Mouse (Mus musculus): ENCODE results near the gene Bco1. TPM values are rescaled to one million over a fixed set of nuclear protein-coding genes. Genes with fewer than 3 reads are reported as not detected.

Bco1 gene
- polyA plus RNA-seq, 1 experiment from 2014 or later: 0.41 TPM

- H3K9me3 ChIP-seq (ENCODE audit: control insufficient read depth, low read length): no peaks in the 10 kb centered on the region
- no peak overlapping the region for H3K9ac ChIP-seq (ENCODE audit: low read length)
- H3K4me3 ChIP-seq (ENCODE audit: low read depth, low read length): no peak overlapping the region
- no peaks in the 10 kb centered on the region for H3K4me1 ChIP-seq (ENCODE audit: control insufficient read depth, insufficient read depth, low read length)
- 46% methylated on average over 8 of the region's 8 CpGs for WGBS
- ATAC-seq (ENCODE audit: insufficient read depth, low FRiP score, low TSS enrichment) (no peak), DNase-seq (ENCODE audit: low spot score) (no peak)
- no peak overlapping the region for H3K4me2 ChIP-seq (ENCODE audit: low read depth)
- H3K27ac ChIP-seq (ENCODE audit: low read depth, low read length): no peak overlapping the region
- H3K36me3 ChIP-seq (ENCODE audit: control insufficient read depth, insufficient read depth, low read length): no peaks in the 10 kb centered on the region
- no peaks in the 10 kb centered on the region for H3K27me3 ChIP-seq (ENCODE audit: control insufficient read depth, insufficient read depth, low read length)
These were observed 25.6 kb downstream of the Bco1 start for GRCm38 (mm10) chr8:117121277-117121676.

GRCm38 (mm10) chr8:117123850-117124633 lies 28.4 kb downstream of the Bco1 start:
- Histone ChIP-seq H3K9me3 (ENCODE audit: control insufficient read depth, low read length) (no peaks in the 10 kb centered on the region), H3K4me3 (ENCODE audit: low read depth, low read length) (no peak overlapping the region), H3K27me3 (ENCODE audit: control insufficient read depth, insufficient read depth, low read length) (no peaks in the 10 kb centered on the region), H3K27ac (ENCODE audit: low read depth, low read length) (no peak overlapping the region), H3K4me2 (ENCODE audit: low read depth) (no peak overlapping the region), H3K4me1 (ENCODE audit: control insufficient read depth, insufficient read depth, low read length) (no peaks in the 10 kb centered on the region), H3K36me3 (ENCODE audit: control insufficient read depth, insufficient read depth, low read length) (no peaks in the 10 kb centered on the region), H3K9ac (ENCODE audit: low read length) (no peak overlapping the region)
- DNase-seq (ENCODE audit: low spot score) (no peak), ATAC-seq (ENCODE audit: insufficient read depth, low FRiP score, low TSS enrichment) (no peak)
- WGBS: 84% methylated on average over 13 of the region's 13 CpGs

GRCm38 (mm10) chr8:117125854-117126253 lies 30.2 kb downstream of the Bco1 start:
- Histone ChIP-seq H3K9ac (ENCODE audit: low read length) (no peak overlapping the region), H3K27me3 (ENCODE audit: control insufficient read depth, insufficient read depth, low read length) (no peaks in the 10 kb centered on the region), H3K36me3 (ENCODE audit: control insufficient read depth, insufficient read depth, low read length) (no peaks in the 10 kb centered on the region), H3K9me3 (ENCODE audit: control insufficient read depth, low read length) (no peaks in the 10 kb centered on the region), H3K4me2 (ENCODE audit: low read depth) (no peak overlapping the region), H3K27ac (ENCODE audit: low read depth, low read length) (no peak overlapping the region), H3K4me3 (ENCODE audit: low read depth, low read length) (no peak overlapping the region), H3K4me1 (ENCODE audit: control insufficient read depth, insufficient read depth, low read length) (no peaks in the 10 kb centered on the region)
- ATAC-seq (ENCODE audit: insufficient read depth, low FRiP score, low TSS enrichment) (no peak), DNase-seq (ENCODE audit: low spot score) (no peak)
- 94% methylated on average over 3 of the region's 3 CpGs for WGBS

DNA sequence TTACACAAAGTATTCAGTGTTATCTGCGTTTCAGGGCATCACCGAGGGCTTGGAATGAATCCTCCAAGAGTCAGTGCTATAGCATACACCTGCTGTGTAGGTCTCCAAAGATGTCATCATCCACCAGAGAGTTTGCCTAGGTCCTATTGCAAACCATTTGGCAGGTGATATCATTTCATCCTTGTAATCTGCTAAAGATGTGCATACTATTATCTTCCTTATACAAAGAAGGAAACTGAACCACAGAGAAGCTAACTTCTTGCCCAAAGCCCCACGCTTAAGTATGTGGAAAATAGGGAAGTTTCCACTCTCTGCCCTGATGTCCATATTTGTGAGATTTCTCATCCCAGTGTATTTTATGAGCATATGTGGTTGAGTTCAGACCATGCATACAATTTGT lies 30.8 kb downstream of the Bco1 start:
- no peaks in the 10 kb centered on the region for H3K36me3 ChIP-seq (ENCODE audit: control insufficient read depth, insufficient read depth, low read length)
- H3K4me2 ChIP-seq (ENCODE audit: low read depth): no peak overlapping the region
- no peak overlapping the region for H3K9ac ChIP-seq (ENCODE audit: low read length)
- no peak overlapping the region for H3K4me3 ChIP-seq (ENCODE audit: low read depth, low read length)
- H3K9me3 ChIP-seq (ENCODE audit: control insufficient read depth, low read length): no peaks in the 10 kb centered on the region
- no peaks in the 10 kb centered on the region for H3K27me3 ChIP-seq (ENCODE audit: control insufficient read depth, insufficient read depth, low read length)
- no peak for ATAC-seq (ENCODE audit: insufficient read depth, low FRiP score, low TSS enrichment)
- no peak for DNase-seq (ENCODE audit: low spot score)
- 89% methylated on average over 3 of the region's 3 CpGs for WGBS
- no peaks in the 10 kb centered on the region for H3K4me1 ChIP-seq (ENCODE audit: control insufficient read depth, insufficient read depth, low read length)
- H3K27ac ChIP-seq (ENCODE audit: low read depth, low read length): no peak overlapping the region

- H3K9ac ChIP-seq (ENCODE audit: low read length): no peak overlapping the region
- no peak overlapping the region for H3K4me2 ChIP-seq (ENCODE audit: low read depth)
- H3K27me3 ChIP-seq (ENCODE audit: control insufficient read depth, insufficient read depth, low read length): no peaks in the 10 kb centered on the region
- no peaks in the 10 kb centered on the region for H3K36me3 ChIP-seq (ENCODE audit: control insufficient read depth, insufficient read depth, low read length)
- no peak for ATAC-seq (ENCODE audit: insufficient read depth, low FRiP score, low TSS enrichment)
- no peaks in the 10 kb centered on the region for H3K9me3 ChIP-seq (ENCODE audit: control insufficient read depth, low read length)
- H3K4me1 ChIP-seq (ENCODE audit: control insufficient read depth, insufficient read depth, low read length): no peaks in the 10 kb centered on the region
- no peak overlapping the region for H3K27ac ChIP-seq (ENCODE audit: low read depth, low read length)
- DNase-seq (ENCODE audit: low spot score): no peak
- 87% methylated on average over 8 of the region's 8 CpGs for WGBS
- no peak overlapping the region for H3K4me3 ChIP-seq (ENCODE audit: low read depth, low read length)
These were observed 31.4 kb downstream of the Bco1 start for GRCm38 (mm10) chr8:117127063-117127462.

DNA sequence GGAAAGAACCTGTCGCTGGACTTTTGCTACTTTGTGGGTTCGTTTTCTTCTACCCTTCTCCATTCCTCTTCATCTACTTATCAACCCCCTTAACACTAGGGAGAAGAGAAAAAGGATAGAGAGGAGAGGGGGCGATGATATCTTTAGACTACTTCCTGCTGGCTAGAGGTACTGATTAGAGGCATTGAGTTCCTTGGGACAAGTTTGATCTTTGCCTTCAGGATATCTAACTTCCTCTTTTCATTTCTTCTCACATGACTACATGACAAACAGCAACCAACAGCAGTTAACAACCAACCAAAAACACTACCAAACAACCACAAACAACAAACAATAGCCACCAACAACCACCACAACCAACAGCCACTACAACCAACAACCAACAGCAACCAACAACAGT lies 38.0 kb downstream of the Bco1 start:
- Histone ChIP-seq H3K27me3 (ENCODE audit: control insufficient read depth, insufficient read depth, low read length) (no peaks in the 10 kb centered on the region), H3K9me3 (ENCODE audit: control insufficient read depth, low read length) (no peaks in the 10 kb centered on the region), H3K4me1 (ENCODE audit: control insufficient read depth, insufficient read depth, low read length) (no peaks in the 10 kb centered on the region), H3K36me3 (ENCODE audit: control insufficient read depth, insufficient read depth, low read length) (no peaks in the 10 kb centered on the region), H3K27ac (ENCODE audit: low read depth, low read length) (no peak overlapping the region), H3K9ac (ENCODE audit: low read length) (no peak overlapping the region), H3K4me3 (ENCODE audit: low read depth, low read length) (no peak overlapping the region), H3K4me2 (ENCODE audit: low read depth) (no peak overlapping the region)
- no peak for ATAC-seq (ENCODE audit: insufficient read depth, low FRiP score, low TSS enrichment)
- DNase-seq (ENCODE audit: low spot score): no peak
- WGBS: 94% methylated on average over 3 of the region's 3 CpGs

GRCm38 (mm10) chr8:117136351-117136750 lies 40.7 kb downstream of the Bco1 start:
- DNase-seq (ENCODE audit: low spot score) (no peak), ATAC-seq (ENCODE audit: insufficient read depth, low FRiP score, low TSS enrichment) (no peak)
- WGBS: 9% methylated on average over 4 of the region's 4 CpGs
- no peaks in the 10 kb centered on the region for H3K36me3 ChIP-seq (ENCODE audit: control insufficient read depth, insufficient read depth, low read length)
- H3K27me3 ChIP-seq (ENCODE audit: control insufficient read depth, insufficient read depth, low read length): no peaks in the 10 kb centered on the region
- no peaks in the 10 kb centered on the region for H3K4me1 ChIP-seq (ENCODE audit: control insufficient read depth, insufficient read depth, low read length)
- H3K27ac ChIP-seq (ENCODE audit: low read depth, low read length): no peak overlapping the region
- H3K4me3 ChIP-seq (ENCODE audit: low read depth, low read length): no peak overlapping the region
- H3K9me3 ChIP-seq (ENCODE audit: control insufficient read depth, low read length): no peaks in the 10 kb centered on the region
- H3K9ac ChIP-seq (ENCODE audit: low read length): no peak overlapping the region
- no peak overlapping the region for H3K4me2 ChIP-seq (ENCODE audit: low read depth)

DNA sequence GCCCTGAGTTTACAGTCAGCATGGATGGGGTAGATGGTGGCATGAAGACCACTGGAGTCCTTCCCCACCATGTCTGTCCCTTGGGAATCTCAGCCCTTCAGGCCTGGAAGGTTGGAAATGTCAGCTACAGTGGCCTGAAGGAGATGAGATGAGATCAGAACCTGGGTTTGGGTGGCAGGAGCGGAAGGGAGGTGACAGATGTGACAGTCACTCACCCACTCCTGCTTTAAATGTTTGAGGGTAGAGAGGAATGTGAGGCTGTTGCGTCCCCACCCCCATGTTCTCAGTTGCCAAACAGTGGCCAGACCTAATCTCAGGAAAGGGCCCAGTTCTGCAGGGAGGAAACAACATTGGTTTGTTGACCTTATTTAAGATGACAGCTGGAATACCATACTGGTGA lies 41.1 kb downstream of the Bco1 start:
- H3K36me3 ChIP-seq (ENCODE audit: control insufficient read depth, insufficient read depth, low read length): no peaks in the 10 kb centered on the region
- H3K4me3 ChIP-seq (ENCODE audit: low read depth, low read length): no peak overlapping the region
- 49% methylated on average over 2 of the region's 2 CpGs for WGBS
- ATAC-seq (ENCODE audit: insufficient read depth, low FRiP score, low TSS enrichment) (no peak), DNase-seq (ENCODE audit: low spot score) (no peak)
- H3K4me2 ChIP-seq (ENCODE audit: low read depth): no peak overlapping the region
- H3K27me3 ChIP-seq (ENCODE audit: control insufficient read depth, insufficient read depth, low read length): no peaks in the 10 kb centered on the region
- no peak overlapping the region for H3K27ac ChIP-seq (ENCODE audit: low read depth, low read length)
- H3K4me1 ChIP-seq (ENCODE audit: control insufficient read depth, insufficient read depth, low read length): no peaks in the 10 kb centered on the region
- H3K9ac ChIP-seq (ENCODE audit: low read length): no peak overlapping the region
- no peaks in the 10 kb centered on the region for H3K9me3 ChIP-seq (ENCODE audit: control insufficient read depth, low read length)

DNA sequence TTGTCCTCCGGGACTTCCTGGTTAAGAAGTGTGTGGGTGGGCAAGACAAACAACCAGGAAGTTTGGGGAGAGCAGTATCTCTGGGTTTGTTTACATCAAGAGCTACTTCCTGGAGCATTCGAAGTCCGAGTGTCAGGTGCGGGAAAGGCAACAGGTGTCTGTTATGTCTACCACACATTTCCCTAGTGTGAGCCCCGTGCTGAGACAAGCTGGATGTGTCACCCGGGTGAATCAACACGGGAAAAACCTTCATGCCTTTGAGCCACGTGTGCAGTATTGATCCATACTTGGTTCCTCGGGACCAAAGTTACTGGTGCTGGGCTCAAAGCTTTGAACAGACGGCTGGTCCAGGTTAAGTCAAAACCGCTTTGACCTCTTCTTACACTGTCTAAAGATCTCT lies 41.7 kb downstream of the Bco1 start:
- 67% methylated on average over 11 of the region's 11 CpGs for WGBS
- Histone ChIP-seq H3K4me2 (ENCODE audit: low read depth) (no peak overlapping the region), H3K27me3 (ENCODE audit: control insufficient read depth, insufficient read depth, low read length) (no peaks in the 10 kb centered on the region), H3K4me3 (ENCODE audit: low read depth, low read length) (no peak overlapping the region), H3K27ac (ENCODE audit: low read depth, low read length) (no peak overlapping the region), H3K4me1 (ENCODE audit: control insufficient read depth, insufficient read depth, low read length) (no peaks in the 10 kb centered on the region), H3K9me3 (ENCODE audit: control insufficient read depth, low read length) (no peaks in the 10 kb centered on the region), H3K36me3 (ENCODE audit: control insufficient read depth, insufficient read depth, low read length) (no peaks in the 10 kb centered on the region), H3K9ac (ENCODE audit: low read length) (no peak overlapping the region)
- ATAC-seq (ENCODE audit: insufficient read depth, low FRiP score, low TSS enrichment) (no peak), DNase-seq (ENCODE audit: low spot score) (no peak)

Measured in neural tube, embryonic 11.5 days (tissue).